Mouse (Mus musculus) heart, postnatal 4 days (tissue): ENCODE data around the gene Ndufaf7. TPM values are rescaled to one million over a fixed set of nuclear protein-coding genes. Genes with fewer than 3 reads are reported as not detected.

Source experiments
- DNase-seq: peaks from one replicate; pipeline ENCODE4 v3.0.0; 2021
- total RNA-seq, 2 experiments: library from RNA; stranded (reverse); gene quantifications; 2 replicates each; pipeline ENCODE4 v1.2.3; 2021

Ndufaf7 gene
- 10 to 100 TPM; 49.2 to 53.5 TPM for total RNA-seq

- DNase-seq = peak; percentile 97
Measured at GRCm38 (mm10) chr17:78936466-78937228, at the start of gene Ndufaf7, which contains the start of gene Cebpz. Ndufaf7 (plus strand) TSS chr17:78937136. Cebpz (minus strand) TSS chr17:78937066.

- no peak for DNase-seq
Measured at GRCm38 (mm10) chr17:78888554-78888953, 48.4 kb upstream of the Ndufaf7 start.

- no peak for DNase-seq
Measured at GRCm38 (mm10) chr17:78889184-78889583, 47.8 kb upstream of the Ndufaf7 start.

- no peak for DNase-seq
Measured at GRCm38 (mm10) chr17:78891020-78891419, 45.9 kb upstream of the Ndufaf7 start.

- DNase-seq = no peak
Measured at GRCm38 (mm10) chr17:78894991-78895390, 41.9 kb upstream of the Ndufaf7 start.

- peak; percentile 70 for DNase-seq
Measured at GRCm38 (mm10) chr17:78895394-78895793, 41.5 kb upstream of the Ndufaf7 start.

- no peak for DNase-seq
Measured at GRCm38 (mm10) chr17:78903158-78903557, 33.8 kb upstream of the Ndufaf7 start.

- no peak for DNase-seq
Measured at GRCm38 (mm10) chr17:78906892-78907291, 30.0 kb upstream of the Ndufaf7 start, which contains the start of gene Sult6b1. Sult6b1 (minus strand) TSS chr17:78906992.

- DNase-seq = no peak
Measured at GRCm38 (mm10) chr17:78909374-78909773, 27.6 kb upstream of the Ndufaf7 start.

- peak; percentile 40 for DNase-seq
Measured at GRCm38 (mm10) chr17:78912861-78913281, 24.1 kb upstream of the Ndufaf7 start.

- no peak for DNase-seq
Measured at GRCm38 (mm10) chr17:78913921-78914320, 23.0 kb upstream of the Ndufaf7 start.

GRCm38 (mm10) chr17:78915772-78916171 is 21.2 kb upstream of the Ndufaf7 start:
- DNase-seq = no peak

- peak; percentile 87 for DNase-seq
Measured at GRCm38 (mm10) chr17:78916369-78916813, 20.5 kb upstream of the Ndufaf7 start, which contains the start of gene Cebpzos. Cebpzos (plus strand) TSS chr17:78916500.

GRCm38 (mm10) chr17:78916899-78917298 is 20.0 kb upstream of the Ndufaf7 start:
- DNase-seq = no peak

GRCm38 (mm10) chr17:78917696-78918095 is 19.2 kb upstream of the Ndufaf7 start:
- no peak for DNase-seq

- no peak for DNase-seq
Measured at GRCm38 (mm10) chr17:78935857-78936256, 1.1 kb upstream of the Ndufaf7 start.

GRCm38 (mm10) chr17:78937229-78937853 is 405 bp downstream of the Ndufaf7 start:
- peak; percentile 8 for DNase-seq

GRCm38 (mm10) chr17:78938927-78939326 is 2.0 kb downstream of the Ndufaf7 start:
- DNase-seq = no peak

- DNase-seq = no peak
Measured at GRCm38 (mm10) chr17:78942579-78942978, 5.6 kb downstream of the Ndufaf7 start.

GRCm38 (mm10) chr17:78951225-78951624 is 14.3 kb downstream of the Ndufaf7 start:
- DNase-seq = no peak

- DNase-seq = no peak
Measured at GRCm38 (mm10) chr17:78952070-78952469, 15.1 kb downstream of the Ndufaf7 start.

- DNase-seq = no peak
Measured at GRCm38 (mm10) chr17:78953240-78953639, 16.3 kb downstream of the Ndufaf7 start.

GRCm38 (mm10) chr17:78959473-78959872 is 22.5 kb downstream of the Ndufaf7 start:
- no peak for DNase-seq

GRCm38 (mm10) chr17:78964387-78964786 is 27.5 kb downstream of the Ndufaf7 start:
- no peak for DNase-seq
